Comparison of ENCODE assay signal across 8 mouse cellular contexts in genomic region chr12:23800366-23800765, GRCm38 (mm10). TPM values are rescaled to one million over a fixed set of nuclear protein-coding genes. Genes with fewer than 3 reads are reported as not detected.
DNase-seq lines count a peak whose midpoint lies in the region; ATAC-seq and TF ChIP-seq lines count a peak whose summit lies in the region.
"Not testable (repeated sequence)": the region's sequence is repeated elsewhere in the genome, so short reads cannot be mapped to it uniquely, and the experiment has no call there.
"Had no signal": no experiment of that assay in that cellular context is flagged by ENCODE, and none has a peak within 500 bp of the region (broad histone marks: within the 10 kb centered on the region; RNA-seq: fewer than 3 reads in every experiment).

No protein-coding gene starts in this region.

- not testable (repeated sequence) for TF ChIP-seq POLR2A in kidney, adult 2 months (IDR thresholded peaks at IDR 0.05; ENCODE audit: low read depth, low read length)

- not testable (repeated sequence) for H3K9ac ChIP-seq in embryonic facial prominence, embryonic 13.5 days; heart, embryonic 15.5 days; limb, embryonic 11.5 days (ENCODE audit: low read length); neural tube, embryonic 12.5 days

- not testable (repeated sequence) for ATAC-seq in embryonic facial prominence, embryonic 13.5 days (ENCODE audit: insufficient number of reproducible peaks, insufficient read depth, low FRiP score, low TSS enrichment, low read depth); heart, embryonic 15.5 days (replicated peaks; ENCODE audit: insufficient number of reproducible peaks, insufficient read depth, low FRiP score, low read depth); limb, embryonic 11.5 days (ENCODE audit: insufficient number of reproducible peaks, low FRiP score, low TSS enrichment, low read depth); neural tube, embryonic 12.5 days (ENCODE audit: low FRiP score, low read depth)

- peak; percentile 5 for DNase-seq in adrenal gland, postnatal 10 days
- DNase-seq in kidney, adult 2 months: peak; percentile 1
- DNase-seq in limb, embryonic 11.5 days (ENCODE audit: low spot score): peak; percentile 16
- DNase-seq in testis, postnatal 14 days (ENCODE audit: low spot score): peak; percentile 6

- not testable (repeated sequence) for H3K27me3 ChIP-seq in embryonic facial prominence, embryonic 13.5 days; heart, embryonic 15.5 days; kidney, adult 2 months (replicated peaks; ENCODE audit: control insufficient read depth, insufficient read depth, low read length); limb, embryonic 11.5 days (ENCODE audit: control insufficient read depth, insufficient read depth, low read length); neural tube, embryonic 12.5 days (replicated peaks)

- not testable (repeated sequence) for H3K27ac ChIP-seq in embryonic facial prominence, embryonic 13.5 days; heart, embryonic 15.5 days; kidney, adult 2 months (ENCODE audit: insufficient read depth, low read depth, low read length); limb, embryonic 11.5 days (replicated peaks; ENCODE audit: low read depth, low read length); neural tube, embryonic 12.5 days

- WGBS in embryonic facial prominence, embryonic 13.5 days: 10% methylated on average over 27 of the region's 48 CpGs
- 7% methylated on average over 29 of the region's 48 CpGs for WGBS in heart, embryonic 15.5 days
- 18% methylated on average over 34 of the region's 48 CpGs for WGBS in kidney, adult 2 months
- 9% methylated on average over 30 of the region's 48 CpGs for WGBS in limb, embryonic 11.5 days
- 9% methylated on average over 34 of the region's 48 CpGs for WGBS in neural tube, embryonic 12.5 days

- peak overlapping the region; percentile 24 for H3K4me3 ChIP-seq in embryonic facial prominence, embryonic 13.5 days
- peak overlapping the region; percentile 17 for H3K4me3 ChIP-seq in heart, embryonic 15.5 days
- H3K4me3 ChIP-seq in kidney, adult 2 months (ENCODE audit: insufficient read depth, low read depth, low read length): not testable (repeated sequence)
- H3K4me3 ChIP-seq in limb, embryonic 11.5 days (ENCODE audit: low read depth, low read length): peak overlapping the region; percentile 20
- peak overlapping the region; percentile 11; the same call in 1 of the 2 replicates for H3K4me3 ChIP-seq in neural tube, embryonic 12.5 days

- H3K4me2 ChIP-seq in embryonic facial prominence, embryonic 13.5 days: 0 out of 2 replicates have a peak overlapping the region, but pooled peaks have one; percentile 11
- peak overlapping the region; percentile 8; the same call in 1 of the 2 replicates for H3K4me2 ChIP-seq in heart, embryonic 15.5 days
- not testable (repeated sequence) for H3K4me2 ChIP-seq in limb, embryonic 11.5 days (ENCODE audit: low read depth, severe bottlenecking)
- H3K4me2 ChIP-seq in neural tube, embryonic 12.5 days (replicated peaks): 0 out of 2 replicates have a peak overlapping the region, but pooled peaks have one; percentile 12

- H3K36me3 ChIP-seq in embryonic facial prominence, embryonic 13.5 days; heart, embryonic 15.5 days; kidney, adult 2 months (ENCODE audit: control insufficient read depth, insufficient read depth, low read length); limb, embryonic 11.5 days (ENCODE audit: control insufficient read depth, insufficient read depth, low read length); neural tube, embryonic 12.5 days: not testable (repeated sequence)

- H3K4me1 ChIP-seq in embryonic facial prominence, embryonic 13.5 days; heart, embryonic 15.5 days (replicated peaks); kidney, adult 2 months (ENCODE audit: control insufficient read depth, insufficient read depth, low read length); limb, embryonic 11.5 days (ENCODE audit: control insufficient read depth, insufficient read depth, low read length); neural tube, embryonic 12.5 days: not testable (repeated sequence)

- H3K9me3 ChIP-seq in embryonic facial prominence, embryonic 13.5 days; heart, embryonic 15.5 days (replicated peaks); limb, embryonic 11.5 days (ENCODE audit: control insufficient read depth, low read length); neural tube, embryonic 12.5 days: not testable (repeated sequence)

- not testable (repeated sequence) for TF ChIP-seq CTCF in kidney, adult 2 months (conservative IDR thresholded peaks at IDR 0.05; ENCODE audit: insufficient read depth, insufficient read length, low read depth, low read length)

RNA-seq across cellular contexts. Expression of gene Gm10330, which starts 20.3 kb away (rescaled TPM):
- total RNA-seq in adrenal gland, postnatal 10 days (2021): under 1 TPM; 0.18 to 0.27 TPM
- polyA plus RNA-seq in embryonic facial prominence, embryonic 13.5 days (2015; fragmentation: Nextera tagmentation; extraction: Ambion mirVana): 0.40 and 0.96 TPM in 2 replicates
- polyA plus RNA-seq in heart, embryonic 15.5 days (2015; fragmentation: Nextera tagmentation; extraction: Ambion mirVana): 0.23 and 0.33 TPM in 2 replicates
- polyA plus RNA-seq in kidney, adult 2 months (2012; rRNA removed): not detected in 2 replicates
- 0.93 and 1.0 TPM in 2 replicates for polyA plus RNA-seq in limb, embryonic 11.5 days (2014; fragmentation: Nextera tagmentation; extraction: Ambion mirVana)
- polyA plus RNA-seq in neural tube, embryonic 12.5 days (2016; fragmentation: Nextera tagmentation; extraction: Ambion mirVana): 0.24 and 0.56 TPM in 2 replicates
- total RNA-seq: granulocyte monocyte progenitor cell, adult 5-6 weeks had no signal
